Mouse (Mus musculus) C2C12 (cell line): Measurements from ENCODE around the gene 4930522L14Rik. TPM values are rescaled to one million over a fixed set of nuclear protein-coding genes. Genes with fewer than 3 reads are reported as not detected.

Experiments
- polyA plus RNA-seq: library from polyadenylated mRNA; unstranded; fragments of >200 nt; fragmentation: generic; extraction: Trizol; gene quantifications from one replicate; pipeline ENCODE4 v1.2.1, GENCODE M21; 2012; ENCODE audit warnings: missing spikeins

Gene 4930522L14Rik
- polyA plus RNA-seq, 1 experiment = 1.5 TPM

Other genes starting within 250 kb of the 4930522L14Rik start
- gene Crlf2, start 192.9 kb downstream of the 4930522L14Rik start, polyA plus RNA-seq = 8.3 TPM
- gene 5430403G16Rik, start 60.8 kb downstream of the 4930522L14Rik start, polyA plus RNA-seq = 0.05 TPM
- gene Gm15446, start 171.5 kb upstream of the 4930522L14Rik start, polyA plus RNA-seq = 0.88 TPM
- gene Zfp932, start 244.6 kb upstream of the 4930522L14Rik start, polyA plus RNA-seq = 10.3 TPM